ENCODE assay signal across 10 mouse cellular contexts in genomic region chr14:34454282-34454681, GRCm38 (mm10). TPM values are rescaled to one million over a fixed set of nuclear protein-coding genes. Genes with fewer than 3 reads are reported as not detected.
DNase-seq lines count a peak whose midpoint lies in the region; ATAC-seq and TF ChIP-seq lines count a peak whose summit lies in the region.
"Had no signal": no experiment of that assay in that cellular context is flagged by ENCODE, and none has a peak within 500 bp of the region (broad histone marks: within the 10 kb centered on the region; RNA-seq: fewer than 3 reads in every experiment).

No protein-coding gene starts in this region.

- no peak for ATAC-seq in forebrain, embryonic 15.5 days (replicated peaks)
- ATAC-seq in erythroblast, adult 5-6 weeks (replicated peaks; ENCODE audit: low FRiP score, poor library complexity, severe bottlenecking) = no peak
- ATAC-seq: lung, postnatal 0 days; Patski had no signal

- peaks cover 40% of the 10 kb centered on the region for H3K4me1 ChIP-seq in E14TG2a.4 (replicated peaks; ENCODE audit: low read depth, low read length)
- peaks cover 16% of the 10 kb centered on the region for H3K4me1 ChIP-seq in forebrain, embryonic 15.5 days
- peaks cover 38% of the 10 kb centered on the region for H3K4me1 ChIP-seq in midbrain, embryonic 10.5 days

- H3K36me3 ChIP-seq in E14TG2a.4 (ENCODE audit: insufficient read depth, low read length) = peaks cover 13% of the 10 kb centered on the region
- peaks cover 3% of the 10 kb centered on the region; the same call in 1 of the 2 replicates for H3K36me3 ChIP-seq in forebrain, embryonic 15.5 days
- H3K36me3 ChIP-seq in midbrain, embryonic 10.5 days = peaks cover 49% of the 10 kb centered on the region

- H3K9ac ChIP-seq in forebrain, embryonic 15.5 days (replicated peaks) = peak overlapping the region; percentile 9; the same call in 1 of the 2 replicates

- TF ChIP-seq CTCF in E14TG2a.4 (conservative IDR thresholded peaks at IDR 0.05; ENCODE audit: low read length) = no peak

- peak overlapping the region; percentile 80 for H3K27ac ChIP-seq in forebrain, embryonic 15.5 days (replicated peaks)
- peak overlapping the region; percentile 86 for H3K27ac ChIP-seq in midbrain, embryonic 10.5 days (replicated peaks)

- H3K27me3 ChIP-seq in E14TG2a.4 (ENCODE audit: insufficient read depth, low read length) = no peaks in the 10 kb centered on the region
- no peaks in the 10 kb centered on the region for H3K27me3 ChIP-seq in forebrain, embryonic 15.5 days
- H3K27me3 ChIP-seq in midbrain, embryonic 10.5 days (ENCODE audit: low read depth, poor library complexity, severe bottlenecking) = no peaks in the 10 kb centered on the region
- H3K27me3 ChIP-seq: Patski had no signal

- no peaks in the 10 kb centered on the region for H3K9me3 ChIP-seq in E14TG2a.4 (ENCODE audit: low read length)
- H3K9me3 ChIP-seq in forebrain, embryonic 15.5 days = no peaks in the 10 kb centered on the region
- no peaks in the 10 kb centered on the region for H3K9me3 ChIP-seq in midbrain, embryonic 10.5 days (replicated peaks)

- intact Hi-C loops in heart, postnatal 36 days (cut with DNase I) = no loop called here

- 42% methylated on average over 3 of the region's 3 CpGs for WGBS in forebrain, embryonic 15.5 days
- 57% methylated on average over 3 of the region's 3 CpGs for WGBS in midbrain, embryonic 10.5 days

- 0 out of 2 replicates have a peak overlapping the region, but pooled peaks have one; percentile 17 for H3K4me3 ChIP-seq in E14TG2a.4 (replicated peaks; ENCODE audit: low read length)
- no peak overlapping the region for H3K4me3 ChIP-seq in forebrain, embryonic 15.5 days
- H3K4me3 ChIP-seq in midbrain, embryonic 10.5 days = 0 out of 2 replicates have a peak overlapping the region, but pooled peaks have one; percentile 22

- H3K4me2 ChIP-seq in forebrain, embryonic 15.5 days (replicated peaks) = no peak overlapping the region

- peak; percentile 58 for DNase-seq in heart, adult 11 months
- no peak for DNase-seq in heart, postnatal 36 days
- DNase-seq in midbrain, embryonic 10.5 days (ENCODE audit: low spot score) = no peak
- DNase-seq in spleen, postnatal 10 days (ENCODE audit: low spot score in 2 of 2) = no peak
- no peak for DNase-seq in adrenal gland, postnatal 4 days (ENCODE audit: low spot score in 2 of 2)

RNA-seq across cellular contexts. Expression of gene Bmpr1a, which starts 48.9 kb away (rescaled TPM):
- 10 to 100 TPM; 60.5 to 71.4 TPM for total RNA-seq in heart, postnatal 36 days (2021)
- polyA plus RNA-seq in forebrain, embryonic 15.5 days (2015; fragmentation: Nextera tagmentation; extraction: Ambion mirVana) = 23.4 and 24.7 TPM in 2 replicates
- 38.1 and 38.7 TPM in 2 replicates for polyA plus RNA-seq in midbrain, embryonic 10.5 days (2016; fragmentation: Nextera tagmentation; extraction: Ambion mirVana)
- total RNA-seq in erythroblast, adult 5-6 weeks (2015; ENCODE audit: low replicate concordance) = 0.21 and 1.2 TPM in 2 replicates
- total RNA-seq in erythroblast, adult 5-6 weeks (2017; ENCODE audit: low replicate concordance) = 0.42 and 0.77 TPM in 2 replicates
- total RNA-seq in adrenal gland, postnatal 4 days (2021) = 10 to 100 TPM; 79.7 to 81.9 TPM

Comparison
In these comparisons a context has a peak if more than half of its experiments do, and no peak if none do; other contexts are left out.
1. RNA of gene Bmpr1a, which starts 48.9 kb away (total RNA-seq): 79.7 to 81.9 TPM in adrenal gland, postnatal 4 days and 60.5 to 71.4 TPM in heart, postnatal 36 days; 0.21 to 1.2 TPM in erythroblast, adult 5-6 weeks; every median in the first group is over 10 times any median in the second.